Comparison of ENCODE assay signal across 7 mouse cellular contexts in the genomic region with DNA sequence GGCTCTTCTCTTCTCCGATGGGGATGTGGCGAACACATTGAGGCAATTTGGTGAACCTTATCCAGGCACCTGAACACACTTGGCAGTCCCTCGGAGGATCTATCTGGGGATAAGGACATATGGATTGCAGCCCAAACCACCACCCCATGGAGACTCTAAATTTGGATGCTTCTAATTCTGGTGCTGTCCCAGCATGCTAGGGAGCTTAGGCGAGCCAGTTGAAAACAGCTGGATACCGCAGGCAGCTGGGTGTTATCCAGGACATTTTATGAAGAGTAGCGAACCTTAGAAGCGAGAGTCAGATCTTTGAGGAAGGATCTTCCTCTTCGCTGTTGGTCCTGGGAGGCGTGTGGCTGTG. TPM values are rescaled to one million over a fixed set of nuclear protein-coding genes. Genes with fewer than 3 reads are reported as not detected.
A peak's percentile ranks its signal among the peaks of the same experiment; 100 is the strongest.
DNase-seq lines count a peak whose midpoint lies in the region; ATAC-seq and TF ChIP-seq lines count a peak whose summit lies in the region.

No protein-coding gene starts in this region.

- H3K9ac ChIP-seq in lung, embryonic 16.5 days (ENCODE audit: low read length) = 0 out of 2 replicates have a peak overlapping the region, but pooled peaks have one; percentile 18
- H3K9ac ChIP-seq in forebrain, postnatal 0 days = no peak overlapping the region
- no peak overlapping the region for H3K9ac ChIP-seq in hindbrain, embryonic 16.5 days (ENCODE audit: low read depth, low read length)
- 0 out of 2 replicates have a peak overlapping the region, but pooled peaks have one; percentile 28 for H3K9ac ChIP-seq in stomach, embryonic 16.5 days (ENCODE audit: low read length)

- no peak for TF ChIP-seq CTCF in forebrain, postnatal 0 days (IDR thresholded peaks at IDR 0.05; ENCODE audit: low read depth)

- no peaks in the 10 kb centered on the region for H3K36me3 ChIP-seq in lung, embryonic 16.5 days (ENCODE audit: control insufficient read depth, insufficient read depth, low read length)
- H3K36me3 ChIP-seq in forebrain, postnatal 0 days (ENCODE audit: insufficient read depth) = no peaks in the 10 kb centered on the region
- no peaks in the 10 kb centered on the region for H3K36me3 ChIP-seq in hindbrain, embryonic 16.5 days (ENCODE audit: control insufficient read depth, insufficient read depth, low read length)
- no peaks in the 10 kb centered on the region for H3K36me3 ChIP-seq in stomach, embryonic 16.5 days (ENCODE audit: control insufficient read depth, insufficient read depth, low read length)

- WGBS in lung, embryonic 16.5 days = 64% methylated on average over 9 of the region's 9 CpGs
- 60% methylated on average over 9 of the region's 9 CpGs for WGBS in forebrain, postnatal 0 days
- 49% methylated on average over 9 of the region's 9 CpGs for WGBS in hindbrain, embryonic 16.5 days
- 54% methylated on average over 9 of the region's 9 CpGs for WGBS in stomach, embryonic 16.5 days

- H3K27ac ChIP-seq in lung, embryonic 16.5 days (ENCODE audit: low read length) = no peak overlapping the region
- H3K27ac ChIP-seq in forebrain, postnatal 0 days (ENCODE audit: low read depth, low read length) = peak overlapping the region; percentile 51
- no peak overlapping the region for H3K27ac ChIP-seq in hindbrain, embryonic 16.5 days (ENCODE audit: low read depth, low read length)
- peak overlapping the region; percentile 12; the same call in 1 of the 2 replicates for H3K27ac ChIP-seq in stomach, embryonic 16.5 days (ENCODE audit: low read length)

- peak overlapping the region; percentile 44 for H3K4me2 ChIP-seq in lung, embryonic 16.5 days (ENCODE audit: low read depth, low read length)
- peak overlapping the region; percentile 47 for H3K4me2 ChIP-seq in forebrain, postnatal 0 days (ENCODE audit: low read depth)
- H3K4me2 ChIP-seq in hindbrain, embryonic 16.5 days (ENCODE audit: low read length) = peak overlapping the region; percentile 33
- peak overlapping the region; percentile 59 for H3K4me2 ChIP-seq in stomach, embryonic 16.5 days (ENCODE audit: low read depth, low read length)

- no peak for DNase-seq in lung, postnatal 10 days
- no peak for DNase-seq in forebrain, postnatal 0 days
- DNase-seq in urinary bladder, adult 2 months (ENCODE audit: low spot score) = no peak

- H3K9me3 ChIP-seq in lung, embryonic 16.5 days (ENCODE audit: control insufficient read depth, low read length) = no peaks in the 10 kb centered on the region
- H3K9me3 ChIP-seq in forebrain, postnatal 0 days (ENCODE audit: low read length) = no peaks in the 10 kb centered on the region
- H3K9me3 ChIP-seq in hindbrain, embryonic 16.5 days (ENCODE audit: control insufficient read depth, low read length) = no peaks in the 10 kb centered on the region
- H3K9me3 ChIP-seq in stomach, embryonic 16.5 days (replicated peaks; ENCODE audit: control insufficient read depth, low read length) = no peaks in the 10 kb centered on the region

- no peak for ATAC-seq in lung, embryonic 16.5 days (ENCODE audit: low read depth)
- no peak for ATAC-seq in forebrain, postnatal 0 days
- ATAC-seq in hindbrain, embryonic 16.5 days = no peak
- ATAC-seq in stomach, embryonic 16.5 days (ENCODE audit: insufficient read depth, low FRiP score) = no peak
- no peak for ATAC-seq in granulocyte monocyte progenitor cell, adult 5-6 weeks (replicated peaks; ENCODE audit: poor library complexity, severe bottlenecking)

- no peak overlapping the region for H3K4me3 ChIP-seq in lung, embryonic 16.5 days (ENCODE audit: low read length)
- H3K4me3 ChIP-seq in forebrain, postnatal 0 days (ENCODE audit: low read depth, low read length) = no peak overlapping the region
- no peak overlapping the region for H3K4me3 ChIP-seq in hindbrain, embryonic 16.5 days (ENCODE audit: low read length)
- peak overlapping the region; percentile 8; the same call in 1 of the 2 replicates for H3K4me3 ChIP-seq in stomach, embryonic 16.5 days (replicated peaks; ENCODE audit: low read length)

- peaks cover 4% of the 10 kb centered on the region; the same call in 1 of the 2 replicates for H3K27me3 ChIP-seq in lung, embryonic 16.5 days (ENCODE audit: control insufficient read depth, insufficient read depth, low read depth, low read length)
- no peaks in the 10 kb centered on the region for H3K27me3 ChIP-seq in forebrain, postnatal 0 days (ENCODE audit: insufficient read depth, low read length)
- no peaks in the 10 kb centered on the region for H3K27me3 ChIP-seq in hindbrain, embryonic 16.5 days (replicated peaks; ENCODE audit: control insufficient read depth, insufficient read depth, low read length)
- no peaks in the 10 kb centered on the region for H3K27me3 ChIP-seq in stomach, embryonic 16.5 days (ENCODE audit: control insufficient read depth, insufficient read depth, low read length)

- peaks cover 10% of the 10 kb centered on the region for H3K4me1 ChIP-seq in lung, embryonic 16.5 days (replicated peaks; ENCODE audit: control insufficient read depth, insufficient read depth, low read length)
- H3K4me1 ChIP-seq in forebrain, postnatal 0 days (ENCODE audit: insufficient read depth) = peaks cover 10% of the 10 kb centered on the region; the same call in 1 of the 2 replicates
- peaks cover 36% of the 10 kb centered on the region for H3K4me1 ChIP-seq in hindbrain, embryonic 16.5 days (ENCODE audit: control insufficient read depth, insufficient read depth, low read depth, low read length)
- peaks cover 20% of the 10 kb centered on the region for H3K4me1 ChIP-seq in stomach, embryonic 16.5 days (ENCODE audit: control insufficient read depth, insufficient read depth, low read length)

RNA-seq across cellular contexts. Expression of gene Ackr3, which starts 4.7 kb away (rescaled TPM):
- polyA plus RNA-seq in lung, embryonic 16.5 days (2015; fragmentation: Nextera tagmentation; extraction: Ambion mirVana) = 27.4 and 27.6 TPM in 2 replicates
- total RNA-seq in forebrain, postnatal 0 days (2014; rRNA removed) = 7.3 and 10.0 TPM in 2 replicates
- 10.2 and 11.9 TPM in 2 replicates for polyA plus RNA-seq in forebrain, postnatal 0 days (2015; fragmentation: Nextera tagmentation; extraction: Ambion mirVana)
- 10.8 and 11.5 TPM in 2 replicates for polyA plus RNA-seq in hindbrain, embryonic 16.5 days (2015; fragmentation: Nextera tagmentation; extraction: Ambion mirVana)
- 22.2 and 29.7 TPM in 2 replicates for polyA plus RNA-seq in stomach, embryonic 16.5 days (2015; fragmentation: Nextera tagmentation; extraction: Ambion mirVana)
- total RNA-seq in granulocyte monocyte progenitor cell, adult 5-6 weeks (2014; fragmentation: Nextera tagmentation) = not detected in 2 replicates
- not detected in 2 replicates for total RNA-seq in granulocyte monocyte progenitor cell, adult 5-6 weeks (2017)
- 71.7 and 104 TPM in 2 replicates for polyA plus RNA-seq in urinary bladder, adult 2 months (2012; rRNA removed)

RNA-seq across cellular contexts. Expression of gene Iqca, which starts 55.3 kb away (rescaled TPM):
- 2.1 and 2.9 TPM in 2 replicates for polyA plus RNA-seq in lung, embryonic 16.5 days (2015; fragmentation: Nextera tagmentation; extraction: Ambion mirVana)
- total RNA-seq in forebrain, postnatal 0 days (2014; rRNA removed) = 0.52 and 0.92 TPM in 2 replicates
- polyA plus RNA-seq in forebrain, postnatal 0 days (2015; fragmentation: Nextera tagmentation; extraction: Ambion mirVana) = 0.60 and 1.5 TPM in 2 replicates
- polyA plus RNA-seq in hindbrain, embryonic 16.5 days (2015; fragmentation: Nextera tagmentation; extraction: Ambion mirVana) = 0.98 and 1.3 TPM in 2 replicates
- polyA plus RNA-seq in stomach, embryonic 16.5 days (2015; fragmentation: Nextera tagmentation; extraction: Ambion mirVana) = 0.12 TPM in 1 of 2 replicates, not detected in the other
- not detected in 2 replicates for total RNA-seq in granulocyte monocyte progenitor cell, adult 5-6 weeks (2014; fragmentation: Nextera tagmentation)
- total RNA-seq in granulocyte monocyte progenitor cell, adult 5-6 weeks (2017) = not detected in 2 replicates
- 0.09 TPM in 1 of 2 replicates, not detected in the other for polyA plus RNA-seq in urinary bladder, adult 2 months (2012; rRNA removed)

Comparison
In these comparisons a context has a peak if more than half of its experiments do, and no peak if none do; other contexts are left out.
1. H3K27ac ChIP-seq: peak in forebrain, postnatal 0 days (single experiment) and stomach, embryonic 16.5 days (single experiment); none in lung, embryonic 16.5 days (single experiment) and hindbrain, embryonic 16.5 days (single experiment).
2. H3K9ac ChIP-seq: peak in lung, embryonic 16.5 days (single experiment) and stomach, embryonic 16.5 days (single experiment); none in forebrain, postnatal 0 days (single experiment) and hindbrain, embryonic 16.5 days (single experiment).
3. Peak in every context shown above with its lines, with median percentiles within 50 percentile points of each other: H3K4me2 ChIP-seq.